Mouse (Mus musculus) E14TG2a.4 (cell line): ENCODE measurements around the gene Jam2.

Source experiments
- CTCF ChIP-seq: conservative IDR thresholded peaks from 2 replicates; pipeline ENCODE4 v1.5.1; 2014; ENCODE audit warnings: low read length
- NANOG ChIP-seq: IDR thresholded peaks from 2 replicates; pipeline ENCODE4 v1.6.1; 2014; ENCODE audit warnings: borderline replicate concordance, low read length, mixed read lengths
- POU5F1 ChIP-seq: IDR thresholded peaks from 2 replicates; pipeline ENCODE4 v1.6.1; 2014; ENCODE audit warnings: low read length, borderline replicate concordance

GRCm38 (mm10) chr16:84864656-84865055 lies 90.7 kb downstream of the Jam2 start:
- no peak for TF ChIP-seq CTCF
- TF ChIP-seq NANOG = no peak
- TF ChIP-seq POU5F1 = no peak
